Mouse (Mus musculus): ENCODE measurements around the gene Reg4. TPM values are rescaled to one million over a fixed set of nuclear protein-coding genes. Genes with fewer than 3 reads are reported as not detected.

Gene Reg4
- total RNA-seq, 2 experiments from 2014 or later: not detected

GRCm38 (mm10) chr3:98282422-98282821, 60.5 kb downstream of the Reg4 start:
- DNase-seq: no peak

GRCm38 (mm10) chr3:98283205-98283604, 61.2 kb downstream of the Reg4 start:
- DNase-seq: no peak

Other genes starting within 250 kb of the Reg4 start
- gene Notch2, start 208.6 kb upstream of the Reg4 start, total RNA-seq (2021): 10 to 100 TPM in 1 of 2 experiments, 1 to 10 TPM in 1; 9.9 to 10.3 TPM
- gene Adam30, start 61.5 kb upstream of the Reg4 start, total RNA-seq (2021): not detected
- gene Hmgcs2, start 58.3 kb downstream of the Reg4 start, total RNA-seq (2021): 1 to 10 TPM; 1.2 to 1.4 TPM
- 1 to 10 TPM; 2.5 to 7.2 TPM for gene Phgdh, start 117.8 kb downstream of the Reg4 start, total RNA-seq (2021)
- gene Zfp697, start 160.3 kb downstream of the Reg4 start, total RNA-seq (2021): 1 to 10 TPM in 1 of 2 experiments, under 1 TPM in 1; 0.88 to 1.0 TPM
- not detected for gene Gm4450, start 235.0 kb downstream of the Reg4 start, total RNA-seq (2021)

All from gastrocnemius, postnatal 25 days (tissue).